Mouse (Mus musculus): ENCODE data around the gene Dcst2.

GRCm38 (mm10) chr3:89348911-89349868 lies 12.6 kb upstream of the Dcst2 start:
- TF ChIP-seq POLR2AphosphoS5 (IDR thresholded peaks at IDR 0.05; ENCODE audit: borderline replicate concordance, low read depth, low read length) (no peak), CTCF (IDR thresholded peaks at IDR 0.05 in 2 of 3, conservative IDR thresholded peaks at IDR 0.05 in 1 of 3; ENCODE audit: control insufficient read depth in 1 of 3, insufficient read depth in 1 of 3, low read depth in 2 of 3, low read length in 3 of 3, poor library complexity in 1 of 3, severe bottlenecking in 1 of 3) (no peak), POLR2A (IDR thresholded peaks at IDR 0.05; ENCODE audit: control insufficient read depth in 1 of 2, insufficient read depth in 1 of 2, low read depth in 1 of 2, low read length in 2 of 2, poor library complexity in 1 of 2) (no peak), EP300 (IDR thresholded peaks at IDR 0.05; ENCODE audit: low read depth in 1 of 2, low read length in 2 of 2) (no peak), USF2 (IDR thresholded peaks at IDR 0.05; ENCODE audit: borderline replicate concordance in 1 of 2, insufficient read depth in 1 of 2, low read depth in 1 of 2, low read length in 2 of 2) (no peak), GABPA (IDR thresholded peaks at IDR 0.05; ENCODE audit: low read depth, low read length) (no peak), MAZ (IDR thresholded peaks at IDR 0.05; ENCODE audit: low read depth, low read length) (no peak; the same call in 1 of the 2 replicates)
